ENCODE assay signal across 9 mouse cellular contexts in genomic region chr19:32466478-32466877, GRCm38 (mm10). TPM values are rescaled to one million over a fixed set of nuclear protein-coding genes. Genes with fewer than 3 reads are reported as not detected.
DNase-seq lines count a peak whose midpoint lies in the region; ATAC-seq lines count a peak whose summit lies in the region.
"Had no signal": no experiment of that assay in that cellular context is flagged by ENCODE, and none has a peak within 500 bp of the region (broad histone marks: within the 10 kb centered on the region; RNA-seq: fewer than 3 reads in every experiment).

Gene Rpl9-ps6, minus strand, starts transcription at chr19:32466578.

- no peak within 1 kb of the TSS for H3K4me2 ChIP-seq in midbrain, embryonic 16.5 days (ENCODE audit: low read length)

- no peak for ATAC-seq in midbrain, embryonic 16.5 days

- H3K27ac ChIP-seq in brown adipose tissue, adult 24 weeks (replicated peaks; ENCODE audit: low read depth, low read length): no peak within 1 kb of the TSS
- no peak within 1 kb of the TSS for H3K27ac ChIP-seq in midbrain, embryonic 16.5 days (ENCODE audit: low read length)
- H3K27ac ChIP-seq: macrophage had no signal

- H3K4me3 ChIP-seq in brown adipose tissue, adult 24 weeks (ENCODE audit: insufficient read depth, low read depth, low read length): no peak within 1 kb of the TSS
- no peak within 1 kb of the TSS for H3K4me3 ChIP-seq in midbrain, embryonic 16.5 days (ENCODE audit: low read depth, low read length)

- H3K4me1 ChIP-seq in brown adipose tissue, adult 24 weeks (ENCODE audit: control insufficient read depth, insufficient read depth, insufficient read length, low read length): no peaks in the 10 kb centered on the region
- H3K4me1 ChIP-seq in midbrain, embryonic 16.5 days (ENCODE audit: control insufficient read depth, insufficient read depth, low read length): no peaks in the 10 kb centered on the region

- DNase-seq in heart, adult 18-20 months: no peak
- DNase-seq in heart, adult 11 months: no peak
- no peak for DNase-seq in heart, adult 8-10 months (ENCODE audit: low spot score)
- DNase-seq in layer of hippocampus, postnatal 14 days (ENCODE audit: low spot score in 2 of 2): no peak
- no peak for DNase-seq in retina, postnatal 1 day
- DNase-seq in ovary, postnatal 14 days (ENCODE audit: low spot score): no peak

- H3K9me3 ChIP-seq in midbrain, embryonic 16.5 days (replicated peaks; ENCODE audit: control insufficient read depth, low read length, poor library complexity, severe bottlenecking): no peaks in the 10 kb centered on the region

- 76% methylated on average over 5 of the region's 6 CpGs for WGBS in midbrain, embryonic 16.5 days

- no peak within 1 kb of the TSS for H3K9ac ChIP-seq in midbrain, embryonic 16.5 days (ENCODE audit: low read depth, low read length)

- H3K36me3 ChIP-seq in midbrain, embryonic 16.5 days (ENCODE audit: control insufficient read depth, insufficient read depth, low read length): no peaks in the 10 kb centered on the region

- H3K27me3 ChIP-seq in midbrain, embryonic 16.5 days (ENCODE audit: control insufficient read depth, insufficient read depth, low read depth, low read length): no peaks in the 10 kb centered on the region

RNA-seq across cellular contexts. Expression of gene Rpl9-ps6, which starts in this region (rescaled TPM):
- total RNA-seq in heart, adult 18-20 months (2021): 10 to 100 TPM; 28.5 to 47.2 TPM
- polyA plus RNA-seq in brown adipose tissue, adult 24 weeks (2012; ENCODE audit: insufficient read depth, insufficient read length, missing spikeins): 605 and 702 TPM in 2 replicates
- total RNA-seq in heart, adult 8-10 months (2022): 10 to 100 TPM; 14.3 to 25.0 (median 19.3) TPM
- total RNA-seq in layer of hippocampus, postnatal 14 days (2021): 10 to 100 TPM; 29.4 to 31.5 TPM
- 44.7 and 48.2 TPM in 2 replicates for polyA plus RNA-seq in midbrain, embryonic 16.5 days (2015; fragmentation: Nextera tagmentation; extraction: Ambion mirVana)

Comparison
In these comparisons a context has a peak if more than half of its experiments do, and no peak if none do; other contexts are left out.
1. RNA of gene Rpl9-ps6 (polyA plus RNA-seq): 605 to 702 TPM in brown adipose tissue, adult 24 weeks; 44.7 to 48.2 TPM in midbrain, embryonic 16.5 days; every median in the first group is over 10 times any median in the second.